Mouse (Mus musculus) midbrain, embryonic 13.5 days (tissue): ENCODE data around the gene Pus1. TPM values are rescaled to one million over a fixed set of nuclear protein-coding genes. Genes with fewer than 3 reads are reported as not detected.
"Not testable (repeated sequence)": the region's sequence is repeated elsewhere in the genome, so short reads cannot be mapped to it uniquely, and the experiment has no call there.

ENCODE experiments used
- ATAC-seq: fragments of 200-750 bp; cut with Nextera tagmentation; 2 replicates; pipeline ENCODE4 v1.8.0; 2017; ENCODE audit warnings: mild to moderate bottlenecking, moderate TSS enrichment, moderate library complexity
- H3K27ac ChIP-seq: fragments of 300-500 bp; sonication (generic); 2 replicates; pipeline ENCODE4 v1.5.1; 2015; ENCODE audit warnings: inconsistent platforms, mild to moderate bottlenecking, moderate library complexity
- H3K27me3 ChIP-seq: fragments of 300-500 bp; sonication (generic); 2 replicates; pipeline ENCODE4 v1.6.1; 2015; ENCODE audit warnings: mild to moderate bottlenecking, inconsistent platforms
- H3K36me3 ChIP-seq: fragments of 300-500 bp; sonication (generic); 2 replicates; pipeline ENCODE4 v1.6.1; 2015; ENCODE audit warnings: mild to moderate bottlenecking, inconsistent platforms
- H3K4me1 ChIP-seq: fragments of 300-500 bp; sonication (generic); replicated peaks from 2 replicates; pipeline ENCODE4 v1.6.1; 2015; ENCODE audit warnings: inconsistent platforms
- H3K4me2 ChIP-seq: fragments of 300-500 bp; sonication (generic); replicated peaks from 2 replicates; pipeline ENCODE4 v1.6.1; 2015; ENCODE audit warnings: moderate library complexity, mild to moderate bottlenecking, inconsistent platforms
- H3K4me3 ChIP-seq: fragments of 300-500 bp; sonication (generic); replicated peaks from 2 replicates; pipeline ENCODE4 v1.5.1; 2015; ENCODE audit warnings: mild to moderate bottlenecking, inconsistent platforms
- H3K9ac ChIP-seq: fragments of 300-500 bp; sonication (generic); replicated peaks from 2 replicates; pipeline ENCODE4 v1.6.1; 2015; ENCODE audit warnings: mild to moderate bottlenecking, inconsistent platforms
- H3K9me3 ChIP-seq: fragments of 300-500 bp; sonication (generic); 2 replicates; pipeline ENCODE4 v1.6.1; 2016; ENCODE audit warnings: mild to moderate bottlenecking, inconsistent platforms
- WGBS: fragments of 180-500 bp; shearing (Covaris S2); methylation state at CpG from one replicate; pipeline ENCODE4 v1.1.7; 2015; 5-methylcytosine and 5-hydroxymethylcytosine counted together
- polyA plus RNA-seq: library from polyadenylated mRNA; unstranded; fragments of >200 nt; fragmentation: Nextera tagmentation; extraction: Ambion mirVana; gene quantifications from 2 replicates; pipeline ENCODE4 v1.2.1, GENCODE M21; 2015

Gene Pus1
- polyA plus RNA-seq, 1 experiment from 2014 or later, result 23.2 TPM

DNA sequence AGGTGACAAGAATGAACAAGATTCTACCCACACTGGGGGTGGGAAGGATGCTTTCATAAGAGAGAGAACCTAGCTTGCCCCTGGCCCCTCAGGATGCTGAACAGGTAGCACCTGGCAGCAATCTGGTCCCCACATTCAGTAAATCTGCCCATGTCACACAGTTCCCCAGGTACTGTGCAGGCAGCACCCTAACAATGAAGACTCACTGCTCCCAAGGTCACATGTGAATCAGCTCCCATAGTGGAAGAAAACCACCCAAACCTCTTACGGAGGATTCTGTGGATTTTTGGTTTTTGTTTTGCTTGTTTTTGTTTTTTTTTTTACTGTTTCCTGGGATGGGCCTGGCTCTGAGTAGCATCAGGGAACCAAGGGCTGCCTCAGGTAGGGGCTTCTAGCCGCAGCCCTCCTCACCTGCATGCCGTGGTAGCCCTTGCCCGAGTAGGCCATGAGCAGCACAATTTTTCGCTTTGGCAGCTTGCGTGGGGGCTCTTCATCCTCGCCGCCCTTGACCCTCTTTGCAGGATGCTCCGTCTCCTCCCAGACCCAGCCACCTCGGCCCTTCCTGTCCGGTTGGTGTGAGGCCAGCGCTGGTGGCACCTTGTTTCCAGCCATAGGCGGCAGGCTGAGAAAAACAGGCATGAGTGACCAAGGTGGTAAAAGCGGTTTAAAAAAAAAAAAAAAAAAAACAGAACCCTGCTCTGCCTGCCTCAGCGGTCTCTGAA, 1.0 kb downstream of the Pus1 start:
- H3K27ac ChIP-seq, result no peak overlapping the region
- H3K27me3 ChIP-seq, result 0 out of 2 replicates have a peak, but pooled peaks cover 3% of the 10 kb centered on the region
- peaks cover 21% of the 10 kb centered on the region for H3K4me1 ChIP-seq
- peaks cover 37% of the 10 kb centered on the region for H3K36me3 ChIP-seq
- H3K4me2 ChIP-seq, result peak overlapping the region; percentile 97
- no peaks in the 10 kb centered on the region for H3K9me3 ChIP-seq
- H3K4me3 ChIP-seq, result peak overlapping the region; percentile 83
- 24% methylated on average over 15 of the region's 15 CpGs for WGBS
- H3K9ac ChIP-seq, result peak overlapping the region; percentile 86
- no peak for ATAC-seq

DNA sequence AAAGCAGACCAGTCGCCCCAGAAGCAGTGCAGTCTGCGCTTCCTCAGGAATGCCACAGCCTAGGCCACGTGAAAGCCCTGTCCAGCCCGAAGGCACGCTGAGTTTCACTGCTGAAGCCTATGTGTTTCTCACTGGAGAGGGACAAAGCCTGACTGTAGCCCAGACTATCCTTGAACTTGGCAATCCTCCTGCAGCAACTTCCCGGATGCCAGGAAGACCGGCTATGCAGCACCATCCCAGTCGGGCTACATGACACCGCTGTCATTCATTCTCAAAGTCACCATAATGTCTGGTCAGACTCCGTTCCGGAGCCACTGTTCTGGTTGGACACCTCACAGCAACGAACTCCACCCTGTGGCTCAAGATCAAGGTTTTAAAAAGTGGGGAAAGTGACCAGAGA, 2.2 kb downstream of the Pus1 start:
- H3K4me2 ChIP-seq, result no peak overlapping the region
- H3K4me1 ChIP-seq, result peaks cover 21% of the 10 kb centered on the region
- no peaks in the 10 kb centered on the region for H3K9me3 ChIP-seq
- H3K9ac ChIP-seq, result no peak overlapping the region
- ATAC-seq, result no peak
- WGBS, result 91% methylated on average over 12 of the region's 12 CpGs
- H3K4me3 ChIP-seq, result no peak overlapping the region
- H3K27me3 ChIP-seq, result 0 out of 2 replicates have a peak, but pooled peaks cover 3% of the 10 kb centered on the region
- H3K27ac ChIP-seq, result no peak overlapping the region
- peaks cover 41% of the 10 kb centered on the region for H3K36me3 ChIP-seq

DNA sequence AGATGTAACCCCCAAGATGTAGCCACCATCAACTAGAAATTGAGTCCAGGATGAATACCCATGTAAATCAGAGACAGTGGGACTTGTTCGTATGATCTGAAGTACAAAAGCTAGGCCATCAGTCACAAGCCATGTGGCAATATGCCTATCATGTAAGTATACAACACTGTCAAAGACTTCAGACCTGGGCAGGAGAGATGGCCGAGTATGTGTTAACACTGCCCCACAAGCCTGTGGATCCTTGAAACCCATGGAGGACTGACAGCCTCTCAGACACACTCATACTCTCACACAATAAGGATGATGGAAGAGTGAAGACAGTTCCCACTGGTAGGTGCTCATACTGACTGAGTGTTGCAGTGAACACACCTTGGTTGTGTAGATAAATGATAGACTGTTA, 4.3 kb downstream of the Pus1 start:
- Histone ChIP-seq H3K27me3 (no peaks in the 10 kb centered on the region), H3K4me1 (peaks cover 23% of the 10 kb centered on the region), H3K9ac (no peak overlapping the region), H3K4me3 (no peak overlapping the region), H3K4me2 (no peak overlapping the region), H3K27ac (no peak overlapping the region), H3K9me3 (no peaks in the 10 kb centered on the region), H3K36me3 (peaks cover 49% of the 10 kb centered on the region)
- no peak for ATAC-seq
- 99% methylated on average over 2 of the region's 2 CpGs for WGBS

DNA sequence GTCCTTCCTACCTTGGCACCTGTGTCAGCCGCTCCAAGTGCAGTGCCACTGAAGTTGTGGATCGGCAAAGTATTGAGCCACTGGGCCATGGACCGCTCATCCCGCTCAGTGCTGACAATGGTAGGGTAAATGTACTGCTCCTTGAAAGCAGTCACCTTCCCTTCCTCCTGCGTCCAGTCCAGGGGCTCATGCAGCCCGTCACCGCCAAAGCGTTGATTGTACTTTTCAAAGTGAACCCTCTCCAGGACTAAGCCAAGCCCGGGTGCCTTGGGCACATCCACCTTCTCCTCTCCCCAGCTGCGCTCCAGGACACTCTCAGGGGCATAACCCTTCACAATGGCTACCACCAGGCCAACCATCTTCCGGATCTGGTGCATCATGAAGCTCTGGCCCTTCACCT, 5.9 kb downstream of the Pus1 start:
- H3K27ac ChIP-seq, result no peak overlapping the region
- peaks cover 49% of the 10 kb centered on the region for H3K36me3 ChIP-seq
- H3K9ac ChIP-seq, result no peak overlapping the region

DNA sequence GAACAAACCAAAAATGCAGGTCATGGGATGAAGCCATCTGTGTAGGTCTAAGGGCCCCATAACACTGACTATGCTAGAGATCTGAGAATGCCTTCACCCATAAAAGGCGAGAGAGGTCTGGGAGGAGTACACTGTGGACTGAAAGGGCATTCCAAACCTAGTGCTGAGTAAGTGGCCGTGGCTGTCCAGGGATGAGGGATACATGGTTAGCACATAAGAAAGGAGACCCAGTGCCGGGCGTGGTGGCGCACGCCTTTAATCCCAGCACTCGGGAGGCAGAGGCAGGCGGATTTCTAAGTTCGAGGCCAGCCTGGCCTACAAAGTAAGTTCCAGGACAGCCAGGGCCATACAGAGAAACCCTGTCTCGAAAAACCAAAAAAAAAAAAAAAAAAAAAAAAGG, 7.5 kb downstream of the Pus1 start:
- Histone ChIP-seq H3K4me1 (peaks cover 23% of the 10 kb centered on the region), H3K36me3 (peaks cover 49% of the 10 kb centered on the region)
- not testable (repeated sequence) for H3K27ac ChIP-seq, ATAC-seq, H3K9ac ChIP-seq, H3K4me3 ChIP-seq, H3K4me2 ChIP-seq, H3K9me3 ChIP-seq, H3K27me3 ChIP-seq
- 95% methylated on average over 10 of the region's 10 CpGs for WGBS

More for the DNA sequence above, 5.9 kb downstream of the Pus1 start:
- 96% methylated on average over 11 of the region's 11 CpGs for WGBS
- Histone ChIP-seq H3K9me3 (no peaks in the 10 kb centered on the region), H3K4me2 (no peak overlapping the region), H3K27me3 (no peaks in the 10 kb centered on the region), H3K4me1 (peaks cover 16% of the 10 kb centered on the region), H3K4me3 (no peak overlapping the region)
- no peak for ATAC-seq

DNA sequence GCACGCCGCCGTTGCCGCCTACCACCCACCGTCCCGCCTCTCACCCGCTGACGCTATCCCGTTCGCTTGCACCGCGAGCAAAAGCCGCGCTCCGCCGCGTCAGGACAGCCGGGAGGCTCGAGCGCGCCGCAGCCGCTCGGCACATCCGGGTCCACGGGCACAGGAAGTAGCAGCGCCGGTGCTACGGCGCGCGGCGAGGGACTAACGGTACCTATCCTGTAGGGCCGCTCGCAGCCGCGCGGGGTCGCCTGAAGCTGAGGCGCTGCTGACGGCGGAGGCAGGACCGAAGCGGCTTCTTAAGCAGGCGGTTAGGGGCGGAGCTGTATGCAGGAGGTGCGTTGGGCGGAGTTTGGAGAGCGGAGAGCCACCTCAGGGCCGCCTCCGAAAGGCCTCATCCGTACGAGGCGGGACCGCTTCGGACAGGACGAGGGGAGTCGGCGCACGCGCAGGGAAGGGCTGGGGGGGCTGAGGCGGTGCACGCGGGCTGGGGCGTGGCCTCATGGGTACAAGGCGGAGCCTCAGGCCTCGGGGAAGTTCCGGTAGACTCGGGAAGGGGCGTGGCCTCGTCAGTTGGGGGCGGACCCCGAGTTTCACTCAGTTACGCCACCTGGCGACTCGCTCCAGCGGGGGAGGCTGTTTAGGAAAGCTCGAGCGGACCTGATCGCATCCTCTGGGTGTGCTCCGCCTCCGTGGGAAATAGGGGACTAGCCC, 9.9 kb downstream of the Pus1 start, which contains the start of gene Ep400:
Gene Ep400, minus strand, starts transcription at position 270 of the 711 bp plus-strand sequence.
- Histone ChIP-seq H3K27ac (peak within 1 kb of the TSS; percentile 97), H3K9ac (peak within 1 kb of the TSS; percentile 85), H3K4me1 (peaks cover 28% of the 10 kb centered on the region), H3K9me3 (no peaks in the 10 kb centered on the region), H3K27me3 (no peaks in the 10 kb centered on the region), H3K4me2 (peak within 1 kb of the TSS; percentile 84), H3K36me3 (peaks cover 28% of the 10 kb centered on the region), H3K4me3 (peak within 1 kb of the TSS; percentile 70)
- peak; percentile 98 for ATAC-seq
- under 1% methylated on average over 81 of the region's 83 CpGs for WGBS

DNA sequence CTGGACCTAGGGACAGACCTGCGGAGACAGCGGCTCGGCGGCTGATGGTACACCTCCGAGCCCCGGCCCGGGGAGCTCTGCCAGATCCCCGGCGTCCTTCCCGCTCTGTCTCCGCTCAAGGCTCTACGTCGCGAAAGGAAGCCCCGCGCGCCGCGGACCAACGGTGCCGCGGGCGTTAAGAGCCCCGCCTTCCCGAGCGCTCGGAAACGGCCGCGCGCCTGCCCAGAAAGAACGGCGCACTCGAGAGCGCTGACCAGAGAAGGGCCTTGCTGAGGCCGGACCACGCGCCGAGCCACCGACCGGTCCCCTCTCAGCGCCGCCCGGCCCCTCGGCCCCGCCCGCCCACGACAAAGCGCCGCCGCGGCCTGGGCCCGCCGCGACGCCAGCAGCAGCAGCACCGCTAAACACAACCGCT, 10.4 kb downstream of the Pus1 start:
- no peaks in the 10 kb centered on the region for H3K9me3 ChIP-seq
- peaks cover 22% of the 10 kb centered on the region for H3K36me3 ChIP-seq
- H3K9ac ChIP-seq, result peak overlapping the region; percentile 85
- WGBS, result under 1% methylated on average over 39 of the region's 58 CpGs
- H3K4me1 ChIP-seq, result peaks cover 28% of the 10 kb centered on the region
- peak overlapping the region; percentile 84 for H3K4me2 ChIP-seq
- peak; percentile 78 for ATAC-seq
- H3K27ac ChIP-seq, result peak overlapping the region; percentile 97
- peak overlapping the region; percentile 70 for H3K4me3 ChIP-seq
- H3K27me3 ChIP-seq, result no peaks in the 10 kb centered on the region

DNA sequence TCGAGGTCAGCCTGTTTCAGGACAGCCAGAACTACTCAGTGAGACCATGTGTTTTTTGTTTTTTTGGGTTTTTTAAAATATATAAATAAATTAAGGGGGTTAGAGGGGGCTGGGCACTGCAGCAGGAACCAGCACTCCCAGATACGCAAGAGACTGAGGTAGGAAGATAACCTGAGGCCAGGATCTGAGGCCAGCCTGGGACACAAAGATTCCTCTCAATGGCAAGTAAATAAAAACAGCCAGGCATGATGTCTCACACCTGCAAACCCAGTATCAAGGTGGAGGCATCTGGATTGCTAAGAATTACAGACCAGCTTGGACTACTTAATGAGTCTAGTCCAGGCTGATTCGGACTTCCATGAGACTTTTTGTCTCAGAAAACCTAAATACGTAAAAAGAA, 11.2 kb downstream of the Pus1 start:
- Histone ChIP-seq H3K4me2 (peak overlapping the region; percentile 84), H3K27ac (no peak overlapping the region), H3K4me3 (peak overlapping the region; percentile 70), H3K9me3 (no peaks in the 10 kb centered on the region), H3K9ac (peak overlapping the region; percentile 85), H3K4me1 (peaks cover 28% of the 10 kb centered on the region), H3K27me3 (no peaks in the 10 kb centered on the region), H3K36me3 (peaks cover 14% of the 10 kb centered on the region)
- 65% methylated on average over 4 of the region's 4 CpGs for WGBS
- no peak for ATAC-seq

DNA sequence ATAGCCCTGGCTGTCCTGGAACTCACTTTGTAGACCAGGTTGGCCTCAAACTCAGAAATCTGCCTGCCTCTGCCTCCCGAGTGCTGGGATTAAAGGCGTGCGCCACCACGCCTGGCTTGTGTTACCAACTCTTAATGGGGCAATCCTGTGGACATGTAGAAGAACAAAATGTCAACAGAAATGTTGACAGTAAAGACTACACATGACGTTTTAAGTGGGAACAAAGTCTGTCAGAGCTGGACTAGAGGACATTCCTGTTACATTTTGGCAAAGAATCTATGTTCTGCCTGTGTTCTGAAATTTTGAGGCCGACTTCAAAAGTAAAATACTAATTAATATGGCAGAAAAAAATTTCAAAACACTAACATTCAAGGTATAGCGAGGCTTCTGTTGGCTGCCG, 16.6 kb downstream of the Pus1 start:
- H3K9ac ChIP-seq, result no peak overlapping the region
- WGBS, result 97% methylated on average over 8 of the region's 8 CpGs

DNA sequence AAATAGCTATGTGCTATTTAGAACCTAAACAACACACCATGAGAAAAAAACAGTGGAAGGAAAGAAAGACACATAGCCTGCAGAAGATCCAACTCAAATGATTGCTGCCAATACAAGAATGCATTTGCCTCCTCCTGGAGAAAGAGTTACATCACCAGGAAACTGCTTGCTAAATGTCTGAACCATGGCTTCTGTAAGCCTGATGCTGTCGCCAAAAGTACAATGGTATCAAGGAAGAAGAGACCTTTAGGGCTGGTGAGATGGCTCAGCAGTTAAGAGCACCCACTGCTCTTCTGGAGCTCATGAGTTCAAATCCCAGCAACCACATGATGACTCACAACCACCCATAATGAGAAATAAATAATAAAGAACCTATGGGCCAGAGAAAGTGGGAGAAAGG, 35.4 kb downstream of the Pus1 start:
- Histone ChIP-seq H3K4me2 (no peak overlapping the region), H3K4me1 (no peaks in the 10 kb centered on the region), H3K36me3 (peaks cover 8% of the 10 kb centered on the region), H3K27me3 (no peaks in the 10 kb centered on the region), H3K9ac (no peak overlapping the region), H3K9me3 (no peaks in the 10 kb centered on the region), H3K4me3 (no peak overlapping the region), H3K27ac (no peak overlapping the region)
- no peak for ATAC-seq
- 84% methylated on average over 1 of the region's 1 CpGs for WGBS

More for the DNA sequence above, 16.6 kb downstream of the Pus1 start:
- H3K4me3 ChIP-seq, result no peak overlapping the region
- peaks cover 14% of the 10 kb centered on the region for H3K4me1 ChIP-seq
- no peaks in the 10 kb centered on the region for H3K9me3 ChIP-seq
- no peak for ATAC-seq
- H3K27ac ChIP-seq, result no peak overlapping the region
- no peaks in the 10 kb centered on the region for H3K27me3 ChIP-seq
- no peaks in the 10 kb centered on the region for H3K36me3 ChIP-seq
- no peak overlapping the region for H3K4me2 ChIP-seq

DNA sequence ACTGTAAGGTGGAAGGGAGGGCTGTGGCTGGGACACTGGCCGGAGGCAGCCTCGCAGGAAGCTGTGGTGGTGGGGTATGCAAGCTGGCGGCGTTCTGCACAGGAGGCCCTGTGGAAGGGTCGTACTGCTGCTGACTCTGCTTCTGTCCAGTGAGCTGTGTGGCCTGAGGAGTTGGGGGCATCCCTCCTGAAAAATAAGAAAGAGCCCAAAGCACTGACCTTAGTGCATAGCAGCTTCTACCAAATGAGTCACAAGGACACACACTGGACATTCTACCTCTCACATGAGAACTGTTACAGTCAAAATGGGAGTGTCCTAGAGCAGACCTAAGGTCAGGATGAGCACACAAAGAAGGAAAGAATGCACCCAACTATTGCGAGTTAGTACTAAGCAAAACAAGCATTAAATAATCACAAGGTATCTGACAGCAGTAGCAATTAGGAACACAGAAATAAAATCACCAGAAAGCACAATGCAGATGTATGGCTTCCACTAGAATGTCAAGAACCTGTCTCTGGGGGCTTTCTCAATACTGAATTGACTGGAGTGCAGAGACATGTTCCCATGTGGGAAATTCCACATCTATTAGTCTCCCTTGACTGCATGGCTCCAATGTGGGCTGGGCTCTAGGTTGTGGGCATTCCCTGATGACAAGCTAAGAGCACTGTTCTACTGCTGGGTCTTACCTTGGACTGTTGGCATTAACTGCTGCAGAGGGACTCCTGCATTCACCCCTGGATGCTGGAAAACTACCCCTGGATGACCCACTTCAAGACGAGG, 40.8 kb downstream of the Pus1 start:
- ATAC-seq, result no peak
- H3K27me3 ChIP-seq, result no peaks in the 10 kb centered on the region
- H3K9me3 ChIP-seq, result no peaks in the 10 kb centered on the region
- no peak overlapping the region for H3K4me3 ChIP-seq
- no peak overlapping the region for H3K27ac ChIP-seq
- H3K4me2 ChIP-seq, result no peak overlapping the region
- WGBS, result 95% methylated on average over 7 of the region's 7 CpGs
- H3K36me3 ChIP-seq, result peaks cover 51% of the 10 kb centered on the region
- H3K9ac ChIP-seq, result no peak overlapping the region
- H3K4me1 ChIP-seq, result no peaks in the 10 kb centered on the region

DNA sequence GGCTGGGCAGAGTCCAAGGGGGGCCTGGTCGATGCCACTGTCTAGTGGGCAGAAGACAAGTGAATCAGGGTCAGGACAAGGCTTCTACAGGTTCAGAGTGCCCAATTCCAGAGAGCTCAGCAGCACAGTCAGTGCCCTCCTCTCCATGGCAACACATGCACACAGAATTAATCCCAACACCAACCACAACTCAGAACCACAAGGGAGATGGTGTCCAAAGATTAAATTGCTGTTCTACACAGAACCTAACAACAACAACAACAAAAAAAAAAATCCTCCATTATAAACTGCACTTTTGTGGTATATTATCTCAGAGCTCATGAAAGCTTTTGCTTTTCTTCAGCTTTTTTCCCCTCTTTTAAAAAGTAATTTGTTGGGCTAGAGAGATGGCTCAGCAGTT, 44.9 kb downstream of the Pus1 start:
- H3K27me3 ChIP-seq, result no peaks in the 10 kb centered on the region
- H3K4me2 ChIP-seq, result no peak overlapping the region
- H3K27ac ChIP-seq, result no peak overlapping the region
- no peak overlapping the region for H3K4me3 ChIP-seq
- H3K9me3 ChIP-seq, result no peaks in the 10 kb centered on the region
- 100% methylated on average over 1 of the region's 1 CpGs for WGBS
- peaks cover 76% of the 10 kb centered on the region for H3K36me3 ChIP-seq
- H3K4me1 ChIP-seq, result no peaks in the 10 kb centered on the region
- H3K9ac ChIP-seq, result no peak overlapping the region
- ATAC-seq, result no peak
